Mouse (Mus musculus) heart, embryonic 12.5 days (tissue): ENCODE data around the gene Mef2b. TPM values are rescaled to one million over a fixed set of nuclear protein-coding genes. Genes with fewer than 3 reads are reported as not detected.
A peak's percentile ranks its signal among the peaks of the same experiment; 100 is the strongest.

Source experiments
- ATAC-seq: fragments of 200-750 bp; cut with Nextera tagmentation; 2 replicates; pipeline ENCODE4 v1.8.0; 2017; ENCODE audit warnings: moderate TSS enrichment, moderate library complexity; ENCODE audit not compliant: insufficient number of reproducible peaks, low FRiP score
- H3K27ac ChIP-seq: fragments of 300-500 bp; sonication (generic); 2 replicates; pipeline ENCODE4 v1.5.1; 2016; ENCODE audit warnings: mild to moderate bottlenecking, moderate library complexity; ENCODE audit not compliant: poor library complexity, severe bottlenecking
- H3K27me3 ChIP-seq: fragments of 300-500 bp; sonication (generic); replicated peaks from 2 replicates; pipeline ENCODE4 v1.6.1; 2016; ENCODE audit warnings: mild to moderate bottlenecking, moderate library complexity
- H3K36me3 ChIP-seq: fragments of 300-500 bp; sonication (generic); 2 replicates; pipeline ENCODE4 v1.6.1; 2016; ENCODE audit warnings: mild to moderate bottlenecking, moderate library complexity
- H3K4me1 ChIP-seq: fragments of 300-500 bp; sonication (generic); replicated peaks from 2 replicates; pipeline ENCODE4 v1.6.1; 2016; ENCODE audit warnings: mild to moderate bottlenecking
- H3K4me2 ChIP-seq: fragments of 300-500 bp; sonication (generic); 2 replicates; pipeline ENCODE4 v1.6.1; 2016; ENCODE audit warnings: mild to moderate bottlenecking, moderate library complexity
- H3K4me3 ChIP-seq: fragments of 300-500 bp; sonication (generic); 2 replicates; pipeline ENCODE4 v1.5.1; 2016; ENCODE audit warnings: mild to moderate bottlenecking
- H3K9ac ChIP-seq: fragments of 300-500 bp; sonication (generic); 2 replicates; pipeline ENCODE4 v1.6.1; 2016; ENCODE audit warnings: mild to moderate bottlenecking, moderate library complexity
- H3K9me3 ChIP-seq: fragments of 300-500 bp; sonication (generic); replicated peaks from 2 replicates; pipeline ENCODE4 v1.6.1; 2016; ENCODE audit warnings: mild to moderate bottlenecking, moderate library complexity
- WGBS: fragments of 180-500 bp; shearing (Covaris S2); methylation state at CpG from one replicate; pipeline ENCODE4 v1.1.7; 2016; 5-methylcytosine and 5-hydroxymethylcytosine counted together
- polyA plus RNA-seq: library from polyadenylated mRNA; unstranded; fragments of >200 nt; fragmentation: Nextera tagmentation; extraction: Ambion mirVana; gene quantifications from 2 replicates; pipeline ENCODE4 v1.2.1, GENCODE M21; 2016

Gene Mef2b
- polyA plus RNA-seq, 1 experiment from 2014 or later = not detected

DNA sequence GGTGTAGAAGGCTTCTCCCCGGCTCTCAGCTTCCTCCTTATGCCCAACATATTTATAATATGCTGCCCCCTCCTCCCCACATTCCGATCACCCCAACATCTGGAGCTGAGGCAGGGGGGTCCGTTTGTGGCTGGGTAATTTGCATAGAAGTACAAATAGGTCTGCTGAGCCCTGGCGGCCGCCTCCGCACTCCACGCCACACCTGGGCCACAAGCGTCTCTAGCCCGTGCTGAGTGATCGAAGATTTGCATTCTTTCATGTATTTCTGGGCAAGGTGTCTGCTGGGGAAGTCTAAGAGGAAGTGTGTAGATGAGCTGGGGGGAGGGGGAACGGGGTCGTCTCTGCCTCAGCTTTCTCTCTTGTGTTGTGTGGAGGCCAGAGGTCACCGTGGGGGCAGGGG is 20.5 kb downstream of the Mef2b start:
- Histone ChIP-seq H3K27me3 (peaks cover 53% of the 10 kb centered on the region), H3K36me3 (no peaks in the 10 kb centered on the region), H3K9me3 (no peaks in the 10 kb centered on the region), H3K9ac (no peak overlapping the region), H3K4me1 (no peaks in the 10 kb centered on the region), H3K4me3 (no peak overlapping the region), H3K4me2 (no peak overlapping the region), H3K27ac (no peak overlapping the region)
- ATAC-seq = no peak
- WGBS = 59% methylated on average over 13 of the region's 13 CpGs

DNA sequence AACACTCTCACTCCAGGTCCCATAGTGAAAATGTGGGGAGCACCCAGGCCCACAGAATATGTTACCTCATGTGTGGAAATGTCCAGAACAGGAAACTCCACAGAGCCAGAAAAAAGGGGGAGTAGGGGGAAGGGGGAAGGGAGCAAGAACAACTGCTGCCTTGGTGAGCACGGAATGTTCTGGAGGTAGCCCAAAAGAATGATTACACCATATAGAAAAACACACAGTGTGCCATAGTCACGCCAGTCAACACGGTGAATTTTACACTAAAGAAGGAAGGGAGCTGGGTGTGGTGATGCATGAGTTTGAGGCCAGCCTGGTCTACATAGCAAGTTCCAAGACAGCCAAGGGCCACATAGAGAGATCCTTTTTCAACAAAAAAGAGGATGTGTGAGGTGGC is 23.8 kb downstream of the Mef2b start:
- no peak overlapping the region for H3K27ac ChIP-seq
- no peak overlapping the region for H3K4me2 ChIP-seq
- H3K4me3 ChIP-seq = no peak overlapping the region
- peaks cover 5% of the 10 kb centered on the region; the same call in 1 of the 2 replicates for H3K4me1 ChIP-seq
- ATAC-seq = no peak
- H3K9ac ChIP-seq = no peak overlapping the region
- H3K36me3 ChIP-seq = no peaks in the 10 kb centered on the region
- no peaks in the 10 kb centered on the region for H3K9me3 ChIP-seq
- WGBS = 85% methylated on average over 3 of the region's 3 CpGs
- peaks cover 57% of the 10 kb centered on the region for H3K27me3 ChIP-seq

DNA sequence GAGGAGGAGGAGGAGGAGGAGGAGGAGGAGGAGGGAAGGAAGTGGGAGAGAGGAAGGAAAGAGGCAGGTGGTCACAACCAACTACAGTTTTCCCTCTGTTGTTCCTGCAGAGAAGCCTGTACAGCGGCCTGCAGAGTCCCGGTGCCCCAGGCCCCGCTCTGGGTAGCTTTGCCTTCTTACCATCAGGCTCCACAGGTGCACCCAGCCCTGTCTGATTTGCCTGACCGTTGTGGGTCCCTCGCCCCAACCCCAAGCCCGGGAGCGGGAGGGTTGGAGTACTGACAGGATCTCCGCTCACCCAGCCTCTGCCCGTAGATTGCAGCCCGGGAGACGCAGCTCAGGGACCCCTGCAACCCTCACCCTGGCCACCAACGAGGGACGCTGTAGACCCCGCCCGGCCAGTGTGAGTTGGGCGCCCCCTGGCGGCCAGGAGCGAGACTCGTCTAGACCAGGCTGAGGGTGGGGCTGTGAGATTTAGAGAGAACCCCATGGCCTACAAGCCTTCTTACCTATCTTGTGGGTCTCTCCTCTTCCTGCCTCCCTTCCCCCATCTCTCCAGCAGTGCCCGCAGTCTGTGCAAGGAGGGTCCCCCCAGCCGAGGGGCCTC is 27.1 kb downstream of the Mef2b start:
- Histone ChIP-seq H3K36me3 (no peaks in the 10 kb centered on the region), H3K4me2 (peak overlapping the region; percentile 56), H3K4me1 (peaks cover 10% of the 10 kb centered on the region; the same call in 1 of the 2 replicates), H3K27me3 (peaks cover 57% of the 10 kb centered on the region), H3K9me3 (no peaks in the 10 kb centered on the region), H3K4me3 (peak overlapping the region; percentile 12; the same call in 1 of the 2 replicates), H3K27ac (no peak overlapping the region), H3K9ac (peak overlapping the region; percentile 42; the same call in 1 of the 2 replicates)
- peak; percentile 72 for ATAC-seq
- 3% methylated on average over 21 of the region's 21 CpGs for WGBS

DNA sequence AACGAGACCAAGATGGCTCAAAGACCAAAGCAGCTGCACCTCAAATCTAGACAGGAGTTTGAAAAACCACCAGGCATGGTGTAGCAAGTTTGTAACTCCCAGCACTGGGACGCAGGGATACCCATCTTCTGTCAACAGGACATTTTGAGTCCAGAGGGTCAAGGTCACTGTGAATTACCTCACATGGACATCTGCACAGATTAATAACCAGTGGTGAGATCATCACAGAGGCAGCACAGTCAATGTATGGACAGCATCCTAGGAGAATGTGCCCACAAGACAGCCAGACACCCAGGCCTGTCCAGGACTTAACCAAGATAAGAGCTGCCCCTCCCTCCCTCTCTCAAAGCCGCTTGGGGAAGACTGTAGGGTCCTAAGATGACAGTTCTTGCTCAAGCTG is 30.6 kb downstream of the Mef2b start:
- Histone ChIP-seq H3K36me3 (no peaks in the 10 kb centered on the region), H3K27me3 (peaks cover 30% of the 10 kb centered on the region), H3K9me3 (no peaks in the 10 kb centered on the region), H3K27ac (no peak overlapping the region), H3K4me3 (no peak overlapping the region), H3K4me2 (no peak overlapping the region), H3K4me1 (peaks cover 30% of the 10 kb centered on the region), H3K9ac (no peak overlapping the region)
- no peak for ATAC-seq
- 59% methylated on average over 3 of the region's 3 CpGs for WGBS

DNA sequence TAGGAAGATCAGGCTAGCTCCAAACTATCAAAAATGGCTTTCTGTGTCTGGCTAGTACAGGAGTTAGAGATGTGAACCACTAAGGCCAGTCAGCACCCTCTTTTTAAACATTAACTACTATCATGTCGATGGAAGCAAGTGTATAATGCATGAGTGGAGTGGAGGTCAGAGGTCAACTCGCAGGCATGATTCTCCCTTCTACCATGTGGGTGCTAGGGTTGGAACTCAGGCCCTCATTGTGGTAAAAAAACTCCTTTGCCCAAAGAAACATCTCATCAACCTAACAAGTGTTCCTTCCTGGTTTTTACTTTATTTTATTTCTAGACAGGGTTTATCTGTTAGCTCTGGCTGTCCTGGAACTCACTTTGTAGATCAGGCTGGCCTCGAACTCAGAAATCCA is 31.2 kb downstream of the Mef2b start:
- H3K9me3 ChIP-seq = no peaks in the 10 kb centered on the region
- ATAC-seq = no peak
- no peak overlapping the region for H3K4me2 ChIP-seq
- H3K36me3 ChIP-seq = no peaks in the 10 kb centered on the region
- peaks cover 24% of the 10 kb centered on the region for H3K27me3 ChIP-seq
- no peak overlapping the region for H3K27ac ChIP-seq
- 75% methylated on average over 3 of the region's 3 CpGs for WGBS
- peaks cover 30% of the 10 kb centered on the region for H3K4me1 ChIP-seq
- no peak overlapping the region for H3K9ac ChIP-seq
- H3K4me3 ChIP-seq = no peak overlapping the region

DNA sequence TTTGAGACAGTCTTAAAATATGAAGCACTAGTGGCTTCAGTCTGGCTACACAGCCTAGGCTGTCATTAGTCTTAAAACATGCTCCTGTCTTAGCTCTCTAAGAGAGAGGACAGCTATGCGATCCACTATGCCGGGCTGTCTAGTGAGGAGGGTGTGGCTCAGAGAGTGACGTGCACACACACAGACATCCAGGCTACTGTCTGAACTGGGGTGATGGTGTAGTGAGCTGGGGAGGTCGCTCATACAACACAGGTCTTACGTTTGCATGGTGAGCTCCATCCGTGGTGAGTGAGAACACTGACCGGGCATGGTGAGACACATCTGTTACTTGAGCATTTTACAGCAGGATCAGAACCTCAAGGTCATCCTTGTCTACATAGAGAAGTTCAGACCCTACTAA is 31.7 kb downstream of the Mef2b start:
- Histone ChIP-seq H3K36me3 (no peaks in the 10 kb centered on the region), H3K4me2 (peak overlapping the region; percentile 67; the same call in 1 of the 2 replicates), H3K27ac (no peak overlapping the region), H3K9me3 (no peaks in the 10 kb centered on the region), H3K9ac (no peak overlapping the region), H3K27me3 (peaks cover 19% of the 10 kb centered on the region), H3K4me3 (no peak overlapping the region), H3K4me1 (peaks cover 30% of the 10 kb centered on the region)
- WGBS = 82% methylated on average over 7 of the region's 7 CpGs
- ATAC-seq = no peak

DNA sequence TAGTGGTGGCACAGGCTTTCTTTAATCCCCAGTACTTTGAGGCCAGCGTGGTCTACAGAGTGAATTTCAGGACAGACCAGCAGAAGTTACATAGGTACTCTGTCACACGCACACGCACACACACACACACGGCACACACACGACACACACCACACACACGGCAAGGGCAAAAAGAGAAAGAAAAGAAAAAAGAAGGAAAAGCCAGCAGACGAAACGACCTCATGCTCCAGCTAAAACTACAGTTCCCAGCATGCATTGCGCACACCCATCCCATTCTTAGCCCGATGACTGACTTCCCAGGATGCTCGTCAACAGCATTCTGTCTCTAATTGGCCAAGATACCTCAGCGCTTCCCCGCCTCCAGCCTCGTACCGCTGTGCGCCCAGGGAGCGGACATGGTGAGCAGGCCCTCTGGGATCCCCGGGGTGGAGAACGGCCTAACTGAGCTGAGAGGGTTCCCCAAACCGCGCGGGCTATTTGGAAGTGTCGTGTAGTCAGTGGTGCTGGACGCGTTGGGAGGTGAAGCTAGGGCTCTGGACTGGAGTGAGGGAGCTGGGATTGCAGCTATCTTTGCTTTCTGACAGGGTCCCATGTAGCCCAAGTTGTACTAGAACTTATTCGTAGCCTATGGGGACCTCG is 32.7 kb downstream of the Mef2b start, which contains the start of gene Tmem161a:
Tmem161a (plus strand) TSS at position 314 of the 639 bp plus-strand sequence.
- WGBS = 3% methylated on average over 27 of the region's 27 CpGs

DNA sequence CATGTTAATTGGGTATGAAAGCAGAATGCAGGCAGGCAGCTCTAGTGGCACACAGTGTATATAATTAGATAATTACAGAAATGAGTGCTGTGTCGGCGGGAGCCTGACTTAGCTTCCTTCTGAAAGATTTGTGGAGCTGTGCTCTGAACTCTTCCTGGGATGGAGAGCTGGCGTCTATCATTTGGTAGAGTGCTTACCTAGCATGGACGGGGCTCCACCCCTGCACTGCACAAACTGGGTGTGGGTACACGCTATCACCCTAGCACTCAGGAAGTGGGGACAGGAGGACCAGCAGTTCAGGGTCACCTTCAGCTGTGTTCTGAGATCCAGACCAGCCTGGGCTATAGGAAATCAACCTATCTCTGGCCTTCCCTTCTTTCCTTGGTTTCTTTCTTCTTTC is 33.8 kb downstream of the Mef2b start:
- 79% methylated on average over 5 of the region's 5 CpGs for WGBS
- Histone ChIP-seq H3K9me3 (no peaks in the 10 kb centered on the region), H3K9ac (0 out of 2 replicates have a peak overlapping the region, but pooled peaks have one; percentile 17), H3K4me2 (peak overlapping the region; percentile 67), H3K27me3 (peaks cover 4% of the 10 kb centered on the region), H3K36me3 (peaks cover 17% of the 10 kb centered on the region), H3K4me3 (peak overlapping the region; percentile 59; the same call in 1 of the 2 replicates), H3K27ac (no peak overlapping the region), H3K4me1 (peaks cover 25% of the 10 kb centered on the region)
- ATAC-seq = no peak

More for the DNA sequence above, 32.7 kb downstream of the Mef2b start, which contains the start of gene Tmem161a:
- H3K4me2 ChIP-seq = peak within 1 kb of the TSS; percentile 67
- no peaks in the 10 kb centered on the region for H3K9me3 ChIP-seq
- H3K36me3 ChIP-seq = peaks cover 7% of the 10 kb centered on the region
- peak within 1 kb of the TSS; percentile 30; the same call in 1 of the 2 replicates for H3K27ac ChIP-seq
- H3K27me3 ChIP-seq = peaks cover 12% of the 10 kb centered on the region
- H3K4me3 ChIP-seq = peak within 1 kb of the TSS; percentile 59
- peak within 1 kb of the TSS; percentile 75 for H3K9ac ChIP-seq
- H3K4me1 ChIP-seq = peaks cover 25% of the 10 kb centered on the region
- ATAC-seq = peak; percentile 93

DNA sequence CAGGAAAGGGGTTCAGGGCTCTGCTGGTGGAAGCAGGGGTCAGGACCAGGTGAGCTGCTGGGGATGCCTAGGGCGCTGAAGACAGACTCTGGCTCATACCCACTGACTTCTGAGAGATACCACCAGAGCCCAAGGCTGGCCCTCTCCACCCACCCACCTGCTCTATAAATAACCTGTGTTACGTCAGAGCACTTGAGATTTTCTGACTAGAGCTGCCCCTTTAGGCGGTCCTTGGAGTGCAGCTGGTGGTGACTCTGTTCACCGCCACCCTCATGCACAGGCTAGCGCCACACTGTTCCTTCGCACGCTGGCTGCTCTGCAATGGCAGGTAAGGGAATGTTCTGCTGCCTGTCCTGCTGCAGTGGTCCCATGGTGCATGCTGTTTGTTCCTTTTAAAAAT is 34.6 kb downstream of the Mef2b start:
- 0 out of 2 replicates have a peak overlapping the region, but pooled peaks have one; percentile 26 for H3K9ac ChIP-seq
- peak overlapping the region; percentile 24 for H3K4me3 ChIP-seq

DNA sequence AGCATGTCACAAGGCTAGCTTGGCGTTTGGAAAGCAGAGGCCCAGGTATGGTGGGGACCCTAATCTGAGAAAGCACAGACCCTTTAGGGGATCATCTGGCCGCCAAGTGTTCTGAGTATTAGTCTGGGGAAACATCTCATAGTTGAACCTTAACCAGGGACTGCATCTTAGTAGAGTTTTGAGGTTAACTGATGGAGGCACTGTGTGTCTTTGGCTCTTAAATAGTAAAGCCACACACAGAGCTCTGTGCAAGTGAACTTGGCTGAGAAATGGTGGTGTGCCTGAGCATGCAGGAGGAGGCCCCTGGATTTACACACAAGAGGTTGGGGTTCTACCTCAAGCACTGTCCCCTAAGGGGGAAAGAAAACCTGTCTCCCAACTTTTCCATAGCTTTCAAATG is 38.7 kb downstream of the Mef2b start:
- no peak overlapping the region for H3K9ac ChIP-seq
- peaks cover 59% of the 10 kb centered on the region for H3K36me3 ChIP-seq
- no peak for ATAC-seq
- H3K4me2 ChIP-seq = no peak overlapping the region
- 86% methylated on average over 2 of the region's 2 CpGs for WGBS
- H3K9me3 ChIP-seq = no peaks in the 10 kb centered on the region
- no peak overlapping the region for H3K27ac ChIP-seq
- H3K27me3 ChIP-seq = no peaks in the 10 kb centered on the region
- H3K4me1 ChIP-seq = peaks cover 17% of the 10 kb centered on the region
- H3K4me3 ChIP-seq = no peak overlapping the region

More for the DNA sequence above, 34.6 kb downstream of the Mef2b start:
- Histone ChIP-seq H3K27me3 (no peaks in the 10 kb centered on the region), H3K9me3 (no peaks in the 10 kb centered on the region), H3K36me3 (peaks cover 24% of the 10 kb centered on the region), H3K4me2 (peak overlapping the region; percentile 62), H3K4me1 (peaks cover 25% of the 10 kb centered on the region), H3K27ac (peak overlapping the region; percentile 76)
- ATAC-seq = peak; percentile 61
- WGBS = 47% methylated on average over 7 of the region's 7 CpGs

DNA sequence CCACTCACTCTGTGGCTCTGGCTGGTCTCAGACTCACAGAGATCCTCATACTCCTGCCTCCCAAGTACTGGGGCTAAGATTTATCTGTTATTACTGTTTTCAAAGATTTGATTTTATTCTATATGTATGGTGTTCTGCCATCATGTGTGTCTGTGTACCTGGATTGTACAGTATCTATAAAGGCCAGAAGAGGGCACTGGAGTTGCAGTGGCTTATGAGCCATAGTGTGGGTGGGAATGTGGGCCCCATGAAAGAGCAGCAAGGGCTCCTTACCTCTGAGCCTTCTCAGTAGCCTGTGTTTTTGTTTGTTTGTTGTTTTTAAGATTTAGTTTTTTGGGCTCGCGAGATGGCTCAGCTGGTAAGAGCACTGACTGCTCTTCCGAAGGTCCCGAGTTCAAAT is 39.6 kb downstream of the Mef2b start:
- ATAC-seq = no peak
- peaks cover 67% of the 10 kb centered on the region for H3K36me3 ChIP-seq
- 94% methylated on average over 4 of the region's 4 CpGs for WGBS

More for the DNA sequence above, 39.6 kb downstream of the Mef2b start:
- Histone ChIP-seq H3K27me3 (no peaks in the 10 kb centered on the region), H3K4me2 (no peak overlapping the region), H3K4me3 (no peak overlapping the region), H3K9me3 (no peaks in the 10 kb centered on the region), H3K9ac (no peak overlapping the region), H3K27ac (no peak overlapping the region), H3K4me1 (peaks cover 10% of the 10 kb centered on the region)
